In the genomic region with DNA sequence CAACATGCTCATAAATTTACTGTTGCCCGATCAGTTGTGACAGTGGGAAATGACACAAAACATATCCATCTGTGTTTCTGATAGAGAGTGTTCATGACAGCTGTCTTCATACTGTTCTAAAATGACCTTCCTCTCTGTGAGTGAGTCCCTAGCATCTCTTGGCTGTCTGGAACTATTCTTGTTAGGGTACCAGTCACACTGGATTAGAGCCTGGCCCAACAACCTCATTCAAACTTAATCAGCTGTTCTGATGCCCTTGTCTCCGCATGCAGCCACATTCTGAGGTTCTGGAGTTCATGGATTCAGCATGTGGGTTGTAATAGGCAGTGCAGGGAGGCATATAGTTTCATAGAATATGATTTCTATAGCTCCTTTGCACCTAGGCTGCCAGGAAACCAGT, we compare ENCODE assay signal across 20 mouse cellular contexts.
"Had no signal": no experiment of that assay in that cellular context is flagged by ENCODE, and none has a peak within 500 bp of the region (broad histone marks: within the 10 kb centered on the region; RNA-seq: fewer than 3 reads in every experiment).

No protein-coding gene starts in this region.

- H3K36me3 ChIP-seq: liver, embryonic 13.5 days; liver, embryonic 15.5 days; lung, embryonic 15.5 days; midbrain, embryonic 13.5 days; neural tube, embryonic 12.5 days had no signal

- H3K4me2 ChIP-seq: liver, embryonic 13.5 days; liver, embryonic 15.5 days; lung, embryonic 15.5 days; midbrain, embryonic 11.5 days; midbrain, embryonic 13.5 days; neural tube, embryonic 12.5 days had no signal

- H3K4me3 ChIP-seq: liver, embryonic 13.5 days; liver, embryonic 15.5 days; lung, embryonic 15.5 days; midbrain, embryonic 13.5 days; neural tube, embryonic 12.5 days had no signal

- H3K27me3 ChIP-seq: liver, embryonic 13.5 days; liver, embryonic 15.5 days; lung, embryonic 15.5 days; midbrain, embryonic 13.5 days; neural tube, embryonic 12.5 days had no signal

- DNase-seq: liver, embryonic 13.5 days; liver, postnatal 0 days; lung, adult 2 months; lung, postnatal 14 days; lung, postnatal 36 days; right cerebral cortex, postnatal 25 days; right cerebral cortex, postnatal 4 days; spleen, adult 18-20 months; thymus, adult 18-20 months; thymus, postnatal 25 days; thymus, postnatal 4 days had no signal

- H3K9ac ChIP-seq: liver, embryonic 13.5 days; liver, embryonic 15.5 days; liver, postnatal 0 days; lung, embryonic 15.5 days; midbrain, embryonic 13.5 days; neural tube, embryonic 12.5 days had no signal

- H3K4me1 ChIP-seq: liver, embryonic 13.5 days; liver, embryonic 15.5 days; lung, embryonic 15.5 days; megakaryocyte, embryonic 14.5 days; midbrain, embryonic 13.5 days; neural tube, embryonic 12.5 days had no signal

- ATAC-seq: liver, postnatal 0 days; lung, postnatal 0 days; midbrain, embryonic 13.5 days; midbrain, embryonic 16.5 days had no signal

- H3K27ac ChIP-seq: liver, embryonic 13.5 days; liver, embryonic 15.5 days; lung, embryonic 15.5 days; macrophage; midbrain, embryonic 13.5 days; neural tube, embryonic 12.5 days had no signal

- H3K9me3 ChIP-seq: liver, embryonic 13.5 days; liver, embryonic 15.5 days; lung, embryonic 15.5 days had no signal
